Mouse (Mus musculus): ENCODE measurements around the gene Nup85.

The Nup85 gene

GRCm38 (mm10) chr11:115613138-115613945 lies 49.1 kb downstream of the Nup85 start:
- peak in 1 of 2 experiments; percentile 23 for DNase-seq (ENCODE audit: low spot score in 2 of 2)

GRCm38 (mm10) chr11:115614346-115615107 lies 50.3 kb downstream of the Nup85 start:
- no peak for DNase-seq (ENCODE audit: low spot score in 2 of 2)

- DNase-seq (ENCODE audit: low spot score in 2 of 2) = no peak
Observed at GRCm38 (mm10) chr11:115615108-115615825, 51.0 kb downstream of the Nup85 start.

GRCm38 (mm10) chr11:115615875-115616274 lies 51.6 kb downstream of the Nup85 start:
- DNase-seq (ENCODE audit: low spot score in 2 of 2) = no peak

GRCm38 (mm10) chr11:115616371-115616770 lies 52.1 kb downstream of the Nup85 start:
- peak in 1 of 2 experiments; percentile 34 for DNase-seq (ENCODE audit: low spot score in 2 of 2)

GRCm38 (mm10) chr11:115616893-115617292 lies 52.7 kb downstream of the Nup85 start:
- no peak for DNase-seq (ENCODE audit: low spot score in 2 of 2)

- no peak for DNase-seq (ENCODE audit: low spot score in 2 of 2)
Observed at GRCm38 (mm10) chr11:115618001-115618400, 53.8 kb downstream of the Nup85 start.

GRCm38 (mm10) chr11:115618732-115619516 lies 54.7 kb downstream of the Nup85 start:
- no peak for DNase-seq (ENCODE audit: low spot score in 2 of 2)

GRCm38 (mm10) chr11:115619949-115620348 lies 55.7 kb downstream of the Nup85 start:
- DNase-seq (ENCODE audit: low spot score in 2 of 2) = no peak

GRCm38 (mm10) chr11:115623487-115624070 lies 59.3 kb downstream of the Nup85 start:
- DNase-seq (ENCODE audit: low spot score in 2 of 2) = no peak

GRCm38 (mm10) chr11:115625877-115626276 lies 61.6 kb downstream of the Nup85 start:
- DNase-seq (ENCODE audit: low spot score in 2 of 2) = no peak

- no peak for DNase-seq (ENCODE audit: low spot score in 2 of 2)
Observed at GRCm38 (mm10) chr11:115626824-115627616, 62.8 kb downstream of the Nup85 start.

- DNase-seq (ENCODE audit: low spot score in 2 of 2) = peak; percentile 96 to 99
Observed at GRCm38 (mm10) chr11:115627705-115628464, 63.7 kb downstream of the Nup85 start, which contains the start of gene Slc25a19. Gene Slc25a19, minus strand, starts transcription at chr11:115628295.

- DNase-seq (ENCODE audit: low spot score in 2 of 2) = no peak
Observed at GRCm38 (mm10) chr11:115628465-115629101, 64.3 kb downstream of the Nup85 start.

GRCm38 (mm10) chr11:115629734-115630531 lies 65.7 kb downstream of the Nup85 start:
- no peak for DNase-seq (ENCODE audit: low spot score in 2 of 2)

- peak in 1 of 2 experiments; percentile 31 for DNase-seq (ENCODE audit: low spot score in 2 of 2)
Observed at GRCm38 (mm10) chr11:115630532-115631504, 66.6 kb downstream of the Nup85 start.

- no peak for DNase-seq (ENCODE audit: low spot score in 2 of 2)
Observed at GRCm38 (mm10) chr11:115631505-115631890, 67.3 kb downstream of the Nup85 start.
